Mouse (Mus musculus): ENCODE results near the gene Proca1. TPM values are rescaled to one million over a fixed set of nuclear protein-coding genes. Genes with fewer than 3 reads are reported as not detected.

Gene Proca1
- polyA plus RNA-seq, 1 experiment from 2014 or later = 1.0 TPM

DNA sequence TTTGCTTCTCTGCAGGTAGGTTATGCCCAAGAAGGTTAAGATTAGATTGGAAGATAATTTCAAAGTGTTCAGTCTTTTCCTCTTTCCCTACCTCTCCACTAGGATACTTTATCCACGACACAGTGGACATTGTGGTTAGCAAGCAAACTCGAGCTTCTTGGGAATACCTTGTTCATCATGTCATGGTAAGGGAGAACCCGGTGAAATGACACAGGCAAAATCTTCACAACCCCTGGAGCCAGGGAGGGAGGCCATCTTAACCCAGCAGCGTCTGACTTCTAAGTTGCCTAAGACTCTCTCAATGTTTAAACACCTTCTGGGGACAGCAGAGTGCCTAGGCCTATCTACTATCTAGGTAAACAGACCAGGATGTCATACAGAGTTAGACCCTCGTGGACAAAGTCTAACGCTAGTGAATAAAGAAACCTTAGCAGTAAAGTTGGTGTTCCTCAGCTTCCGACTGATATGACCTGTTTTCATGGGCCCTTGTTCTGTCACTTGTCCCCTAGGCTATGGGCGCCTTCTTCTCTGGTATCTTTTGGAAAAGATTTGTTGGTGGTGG lies 13.7 kb upstream of the Proca1 start:
- 31% methylated on average over 8 of the region's 8 CpGs for WGBS
- Histone ChIP-seq H3K4me3 (ENCODE audit: low read depth, low read length) (peak overlapping the region; percentile 58), H3K36me3 (ENCODE audit: control insufficient read depth, insufficient read depth, low read length) (peaks cover 3% of the 10 kb centered on the region; the same call in 1 of the 2 replicates), H3K9me3 (ENCODE audit: control insufficient read depth, low read length) (no peaks in the 10 kb centered on the region), H3K27ac (replicated peaks) (peak overlapping the region; percentile 97), H3K9ac (ENCODE audit: low read length) (no peak overlapping the region; the same call in 1 of the 2 replicates), H3K4me2 (replicated peaks; ENCODE audit: low read depth) (peak overlapping the region; percentile 95), H3K27me3 (ENCODE audit: control insufficient read depth, insufficient read depth, low read length) (no peaks in the 10 kb centered on the region), H3K4me1 (replicated peaks; ENCODE audit: control insufficient read depth, insufficient read depth) (no peaks in the 10 kb centered on the region)
- DNase-seq (ENCODE audit: low spot score) (no peak), ATAC-seq (ENCODE audit: low FRiP score, low TSS enrichment) (no peak)
- TF ChIP-seq CTCF (IDR thresholded peaks at IDR 0.05; ENCODE audit: low read depth) (no peak), EP300 (optimal IDR thresholded peaks at IDR 0.05) (no peak)

DNA sequence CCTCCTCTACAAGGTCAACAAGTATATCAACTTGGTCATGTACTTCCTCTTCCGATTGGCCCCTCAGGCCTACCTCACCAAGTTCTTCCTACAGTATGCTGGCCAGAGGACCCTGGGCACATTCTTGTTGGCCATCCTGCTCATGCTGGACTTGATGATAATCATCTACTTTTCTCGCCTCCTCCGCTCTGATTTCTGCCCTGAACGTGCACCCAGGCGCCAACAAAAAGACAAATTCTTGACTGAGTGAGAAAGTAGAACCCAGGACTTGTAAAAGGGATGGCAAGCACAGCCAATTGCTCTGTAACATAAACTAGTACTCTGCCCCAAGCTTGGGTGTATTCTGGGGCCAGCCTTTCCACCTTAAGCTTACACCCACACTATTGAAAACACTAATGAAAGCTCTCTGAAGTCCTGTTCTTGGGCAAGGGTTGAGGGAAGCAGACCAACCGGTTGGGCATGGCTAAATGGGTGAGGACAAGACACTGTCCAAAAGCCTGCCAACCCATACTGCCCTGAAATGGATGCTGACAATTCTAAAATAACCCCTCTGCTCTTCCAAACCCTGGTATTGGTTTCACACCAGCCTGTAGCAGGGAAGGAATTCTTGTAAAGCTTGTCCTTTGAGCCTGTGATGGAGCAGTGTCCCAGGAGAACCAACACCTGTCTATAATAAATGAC lies 13.0 kb upstream of the Proca1 start:
- no peak overlapping the region for H3K9ac ChIP-seq (ENCODE audit: low read length)
- H3K27me3 ChIP-seq (ENCODE audit: control insufficient read depth, insufficient read depth, low read length) = no peaks in the 10 kb centered on the region
- WGBS = 59% methylated on average over 6 of the region's 6 CpGs
- H3K36me3 ChIP-seq (ENCODE audit: control insufficient read depth, insufficient read depth, low read length) = peaks cover 3% of the 10 kb centered on the region; the same call in 1 of the 2 replicates
- no peaks in the 10 kb centered on the region for H3K9me3 ChIP-seq (ENCODE audit: control insufficient read depth, low read length)
- no peak for DNase-seq (ENCODE audit: low spot score)
- no peak overlapping the region for H3K4me3 ChIP-seq (ENCODE audit: low read depth, low read length)
- peak overlapping the region; percentile 97; the same call in 1 of the 2 replicates for H3K27ac ChIP-seq (replicated peaks)
- TF ChIP-seq EP300 (optimal IDR thresholded peaks at IDR 0.05) (no peak), CTCF (IDR thresholded peaks at IDR 0.05; ENCODE audit: low read depth) (no peak)
- H3K4me2 ChIP-seq (replicated peaks; ENCODE audit: low read depth) = 0 out of 2 replicates have a peak overlapping the region, but pooled peaks have one; percentile 95
- no peak for ATAC-seq (ENCODE audit: low FRiP score, low TSS enrichment)
- H3K4me1 ChIP-seq (replicated peaks; ENCODE audit: control insufficient read depth, insufficient read depth) = no peaks in the 10 kb centered on the region

GRCm38 (mm10) chr11:78181830-78182357 lies 11.3 kb upstream of the Proca1 start:
- no peak overlapping the region for H3K9ac ChIP-seq (ENCODE audit: low read length)
- TF ChIP-seq EP300 (optimal IDR thresholded peaks at IDR 0.05) = no peak
- TF ChIP-seq CTCF (IDR thresholded peaks at IDR 0.05; ENCODE audit: low read depth) = no peak
- no peak for DNase-seq (ENCODE audit: low spot score)
- H3K4me3 ChIP-seq (ENCODE audit: low read depth, low read length) = peak overlapping the region; percentile 84; the same call in 1 of the 2 replicates
- no peak overlapping the region for H3K27ac ChIP-seq (replicated peaks)
- no peak for ATAC-seq (ENCODE audit: low FRiP score, low TSS enrichment)
- 27% methylated on average over 2 of the region's 2 CpGs for WGBS
- H3K4me2 ChIP-seq (replicated peaks; ENCODE audit: low read depth) = peak overlapping the region; percentile 63
- H3K27me3 ChIP-seq (ENCODE audit: control insufficient read depth, insufficient read depth, low read length) = no peaks in the 10 kb centered on the region
- no peaks in the 10 kb centered on the region for H3K9me3 ChIP-seq (ENCODE audit: control insufficient read depth, low read length)
- H3K36me3 ChIP-seq (ENCODE audit: control insufficient read depth, insufficient read depth, low read length) = peaks cover 3% of the 10 kb centered on the region; the same call in 1 of the 2 replicates
- no peaks in the 10 kb centered on the region for H3K4me1 ChIP-seq (replicated peaks; ENCODE audit: control insufficient read depth, insufficient read depth)

GRCm38 (mm10) chr11:78182450-78182849 lies 10.7 kb upstream of the Proca1 start:
- Histone ChIP-seq H3K9ac (ENCODE audit: low read length) (peak overlapping the region; percentile 91), H3K9me3 (ENCODE audit: control insufficient read depth, low read length) (no peaks in the 10 kb centered on the region), H3K27me3 (ENCODE audit: control insufficient read depth, insufficient read depth, low read length) (no peaks in the 10 kb centered on the region), H3K36me3 (ENCODE audit: control insufficient read depth, insufficient read depth, low read length) (peaks cover 3% of the 10 kb centered on the region; the same call in 1 of the 2 replicates), H3K4me3 (ENCODE audit: low read depth, low read length) (peak overlapping the region; percentile 84), H3K27ac (replicated peaks) (no peak overlapping the region), H3K4me2 (replicated peaks; ENCODE audit: low read depth) (peak overlapping the region; percentile 63), H3K4me1 (replicated peaks; ENCODE audit: control insufficient read depth, insufficient read depth) (no peaks in the 10 kb centered on the region)
- ATAC-seq (ENCODE audit: low FRiP score, low TSS enrichment) (no peak), DNase-seq (ENCODE audit: low spot score) (no peak)
- no peak for TF ChIP-seq CTCF (IDR thresholded peaks at IDR 0.05; ENCODE audit: low read depth)
- 5% methylated on average over 7 of the region's 7 CpGs for WGBS

GRCm38 (mm10) chr11:78182961-78183844 lies 10.0 kb upstream of the Proca1 start, which contains the start of gene Rpl23a:
TSS of gene Rpl23a (minus strand) at chr11:78183584.
- Histone ChIP-seq H3K27ac (replicated peaks) (peak within 1 kb of the TSS; percentile 92), H3K4me2 (replicated peaks; ENCODE audit: low read depth) (peak within 1 kb of the TSS; percentile 63), H3K27me3 (ENCODE audit: control insufficient read depth, insufficient read depth, low read length) (no peaks in the 10 kb centered on the region), H3K9me3 (ENCODE audit: control insufficient read depth, low read length) (no peaks in the 10 kb centered on the region), H3K9ac (ENCODE audit: low read length) (peak within 1 kb of the TSS; percentile 91), H3K36me3 (ENCODE audit: control insufficient read depth, insufficient read depth, low read length) (peaks cover 3% of the 10 kb centered on the region; the same call in 1 of the 2 replicates), H3K4me3 (ENCODE audit: low read depth, low read length) (peak within 1 kb of the TSS; percentile 84), H3K4me1 (replicated peaks; ENCODE audit: control insufficient read depth, insufficient read depth) (no peaks in the 10 kb centered on the region)
- under 1% methylated on average over 38 of the region's 38 CpGs for WGBS
- TF ChIP-seq EP300 (optimal IDR thresholded peaks at IDR 0.05) (peak; percentile 97), CTCF (IDR thresholded peaks at IDR 0.05; ENCODE audit: low read depth) (peak; percentile 61)
- peak; percentile 90 for ATAC-seq (ENCODE audit: low FRiP score, low TSS enrichment)
- DNase-seq (ENCODE audit: low spot score) = peak; percentile 83

Data from stomach, postnatal 0 days (tissue).